Mouse (Mus musculus) central nervous system, embryonic 14 days (tissue): ENCODE results near the gene Tyms. TPM values are rescaled to one million over a fixed set of nuclear protein-coding genes. Genes with fewer than 3 reads are reported as not detected.

Source experiments
- polyA plus RNA-seq: library from polyadenylated mRNA; depleted of rRNA; stranded (reverse); fragments of >200 nt; gene quantifications from 2 replicates; pipeline ENCODE4 v1.2.3, GENCODE M21; 2012; rRNA removed

The Tyms gene
- 81.2 and 99.3 TPM in 2 replicates for polyA plus RNA-seq

DNA sequence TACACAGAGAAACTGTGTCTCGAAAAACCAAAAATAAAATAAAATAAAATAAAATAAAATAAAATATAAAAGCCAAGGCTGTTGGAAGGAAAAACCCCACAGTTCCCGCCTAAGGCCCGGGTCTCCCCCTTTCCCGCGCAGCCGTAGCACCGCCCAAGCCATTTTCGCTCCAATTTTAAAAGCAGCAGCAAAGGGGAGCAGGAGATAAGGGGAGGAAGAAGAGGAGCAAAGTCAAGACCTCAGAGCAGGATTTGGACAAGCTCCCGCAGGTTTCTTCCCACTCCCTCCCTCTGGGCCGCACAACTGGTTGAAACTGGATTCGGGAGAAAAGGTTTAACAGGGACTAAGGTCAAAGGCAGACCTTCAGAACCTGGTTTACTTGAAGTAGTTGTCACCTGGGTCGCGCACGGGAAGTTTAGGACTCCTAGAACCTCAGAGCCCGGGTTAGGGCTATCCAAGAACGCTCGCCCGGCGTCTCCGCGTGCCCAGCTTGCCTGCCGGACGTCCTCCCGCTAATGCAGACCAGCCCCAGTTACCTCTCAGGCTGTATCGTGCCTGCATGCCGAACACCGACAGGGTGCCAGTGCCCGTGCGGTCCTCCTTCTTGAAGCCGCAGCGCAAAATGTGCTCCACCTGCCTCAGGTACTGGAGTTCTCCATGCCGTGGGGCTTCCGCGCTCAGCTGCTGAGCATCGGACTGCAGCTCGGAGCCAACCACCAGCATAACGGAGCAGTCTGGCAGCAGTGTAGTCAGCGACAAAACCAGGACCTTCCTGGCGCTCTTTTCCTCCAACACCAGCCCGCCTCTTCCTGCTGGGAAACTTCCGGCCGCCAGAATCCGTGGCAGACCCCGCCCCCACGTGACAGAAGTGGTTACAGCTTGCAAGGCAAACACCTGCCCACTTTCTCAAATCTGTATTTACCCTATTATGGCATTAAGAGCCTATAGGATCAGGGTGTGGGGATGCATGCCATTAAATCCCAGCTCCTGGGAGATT lies at the start of gene Tyms:
TSS of gene Tyms (minus strand) at position 793 of the 997 bp plus-strand sequence.

DNA sequence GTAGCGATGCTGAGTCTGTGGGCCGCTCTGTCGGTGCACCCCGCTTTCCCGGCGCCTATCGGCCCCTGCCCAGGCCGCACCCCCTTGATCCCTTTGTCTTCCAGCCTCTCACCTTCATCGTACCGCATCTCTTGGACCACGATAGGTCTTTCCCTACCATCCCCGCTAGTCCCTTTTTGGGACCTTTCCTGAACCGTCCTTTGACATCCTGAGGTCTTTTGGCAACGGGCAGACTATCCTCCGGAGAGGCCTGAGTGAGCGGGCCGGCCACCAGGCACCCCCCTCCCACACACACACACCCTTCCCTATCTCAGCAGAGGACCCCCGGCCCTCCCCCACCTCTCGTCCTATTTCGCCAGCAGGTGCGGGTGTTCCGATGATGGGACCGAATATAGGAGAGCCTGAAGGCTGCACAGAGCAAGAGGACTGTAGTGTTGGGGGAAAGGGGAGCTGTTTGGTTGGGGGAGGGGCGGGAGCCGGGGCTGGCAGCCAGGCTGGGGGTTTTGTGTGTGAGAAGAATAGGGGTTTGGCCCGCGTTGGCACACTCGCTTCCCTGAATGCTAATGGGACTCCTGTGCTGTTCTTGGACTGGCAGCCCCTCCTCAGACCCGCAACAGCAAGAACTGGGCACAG lies 32.4 kb upstream of the Tyms start, which contains the start of gene 3110082J24Rik:
TSS of gene 3110082J24Rik (minus strand) at position 419 of the 633 bp plus-strand sequence.

DNA sequence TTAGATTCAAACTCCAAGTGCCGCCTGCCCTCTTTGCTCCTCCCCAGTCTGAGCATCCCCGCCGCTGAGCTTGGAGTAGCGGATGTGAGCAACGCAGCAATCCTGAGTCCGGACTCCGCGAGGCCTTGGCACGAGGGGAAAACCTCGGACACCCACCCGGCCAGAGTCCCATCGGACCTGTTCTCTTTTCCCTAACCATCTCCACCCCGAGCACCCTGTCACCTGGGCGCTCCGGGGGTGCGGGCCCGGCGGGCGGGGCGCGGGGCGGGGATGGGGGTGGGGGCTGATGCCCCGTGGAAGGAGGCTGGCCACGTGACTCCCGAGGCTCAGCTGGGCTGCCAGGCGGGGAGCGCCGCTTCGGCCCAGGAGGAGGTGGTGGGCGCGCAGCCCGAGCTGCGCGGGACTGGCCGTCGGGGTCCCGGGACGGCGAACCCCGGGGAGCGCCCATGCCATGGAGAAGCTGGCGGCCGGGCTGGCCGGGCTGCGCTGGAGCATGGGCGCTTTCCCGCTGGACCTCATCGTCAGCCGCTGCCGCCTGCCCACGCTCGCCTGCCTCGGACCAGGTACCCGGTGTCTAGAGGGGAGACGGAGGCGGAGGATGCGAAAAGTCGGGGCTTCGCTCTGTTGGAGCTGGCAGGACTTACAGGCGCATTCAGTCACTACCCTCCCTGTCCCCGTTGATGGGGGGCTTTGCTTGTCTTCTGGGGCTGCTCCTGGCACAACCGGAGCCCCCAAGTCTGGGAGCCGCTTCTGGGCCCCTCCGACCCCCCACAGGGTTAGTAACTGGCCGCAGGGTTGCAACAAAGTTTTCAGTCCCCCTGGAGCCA lies 31.6 kb upstream of the Tyms start, which contains the start of gene Garem2:
TSS of gene Garem2 (plus strand) at position 321 of the 827 bp plus-strand sequence.

DNA sequence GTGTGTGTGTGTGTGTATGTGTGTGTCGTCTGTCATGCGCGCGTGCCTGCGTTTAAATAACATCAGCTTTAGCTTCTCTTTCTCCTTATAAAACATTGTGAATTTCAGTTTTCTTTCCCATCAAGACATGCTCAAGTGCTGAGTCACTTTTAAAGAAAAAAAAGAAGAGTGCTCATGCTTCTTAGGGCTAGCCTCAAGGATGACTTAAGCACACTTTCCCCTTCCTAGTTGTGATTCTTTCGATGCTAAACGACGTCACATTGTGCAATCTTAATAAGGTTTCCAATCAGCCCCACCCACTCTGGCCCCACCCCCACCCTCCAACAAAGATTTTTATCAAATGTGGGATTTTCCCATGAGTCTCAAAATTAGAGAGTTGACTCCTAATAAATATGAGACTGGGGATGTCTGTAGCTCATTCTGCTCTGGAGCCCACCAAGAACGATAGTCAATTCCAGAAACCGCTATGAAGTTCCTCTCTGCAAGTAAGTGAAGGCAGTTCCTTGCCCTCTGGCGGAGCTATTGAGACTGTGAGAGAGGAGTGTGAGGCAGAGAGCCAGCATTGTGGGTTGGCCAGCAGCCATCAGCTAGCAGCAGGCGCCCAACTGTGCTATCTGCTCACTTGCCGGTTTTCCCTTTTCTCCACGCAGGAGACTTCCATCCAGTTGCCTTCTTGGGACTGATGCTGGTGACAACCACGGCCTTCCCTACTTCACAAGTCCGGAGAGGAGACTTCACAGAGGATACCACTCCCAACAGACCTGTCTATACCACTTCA lies 60.5 kb downstream of the Tyms start, which contains the start of gene Il6:
TSS of gene Il6 (plus strand) at position 389 of the 778 bp plus-strand sequence.

Other genes starting within 250 kb of the Tyms start
- 0.31 TPM in 1 of 2 replicates, not detected in the other for gene Il6, start 60.5 kb downstream of the Tyms start, polyA plus RNA-seq
- 22.5 and 28.0 TPM in 2 replicates for gene Garem2, start 31.5 kb upstream of the Tyms start, polyA plus RNA-seq
- gene 3110082J24Rik, start 32.5 kb upstream of the Tyms start, polyA plus RNA-seq, result 2.7 and 4.9 TPM in 2 replicates
- gene Hadha, start 81.5 kb upstream of the Tyms start, polyA plus RNA-seq, result 71.0 and 71.3 TPM in 2 replicates
- 45.2 and 49.6 TPM in 2 replicates for gene Hadhb, start 81.6 kb upstream of the Tyms start, polyA plus RNA-seq
- gene Adgrf3, start 132.1 kb upstream of the Tyms start, polyA plus RNA-seq, result 0.04 and 0.07 TPM in 2 replicates
- gene Selenoi, start 159.0 kb upstream of the Tyms start, polyA plus RNA-seq, result 42.0 and 42.6 TPM in 2 replicates
- 2.7 and 3.2 TPM in 2 replicates for gene Drc1, start 207.8 kb upstream of the Tyms start, polyA plus RNA-seq